Mouse (Mus musculus) olfactory bulb, adult 2 months (tissue): ENCODE results near the gene Taf11.

Source experiments
- CTCF ChIP-seq: fragments of 200-500 bp; IDR thresholded peaks from 2 replicates; pipeline ENCODE4 v1.5.1; 2012; ENCODE audit warnings: low read depth, mild to moderate bottlenecking, low read length, moderate library complexity; ENCODE audit not compliant: insufficient read depth
- POLR2A ChIP-seq: fragments of 200-500 bp; IDR thresholded peaks from 2 replicates; pipeline ENCODE4 v1.6.1; 2012; ENCODE audit warnings: mild to moderate bottlenecking, low read depth, low read length, moderate library complexity; ENCODE audit not compliant: insufficient read depth

DNA sequence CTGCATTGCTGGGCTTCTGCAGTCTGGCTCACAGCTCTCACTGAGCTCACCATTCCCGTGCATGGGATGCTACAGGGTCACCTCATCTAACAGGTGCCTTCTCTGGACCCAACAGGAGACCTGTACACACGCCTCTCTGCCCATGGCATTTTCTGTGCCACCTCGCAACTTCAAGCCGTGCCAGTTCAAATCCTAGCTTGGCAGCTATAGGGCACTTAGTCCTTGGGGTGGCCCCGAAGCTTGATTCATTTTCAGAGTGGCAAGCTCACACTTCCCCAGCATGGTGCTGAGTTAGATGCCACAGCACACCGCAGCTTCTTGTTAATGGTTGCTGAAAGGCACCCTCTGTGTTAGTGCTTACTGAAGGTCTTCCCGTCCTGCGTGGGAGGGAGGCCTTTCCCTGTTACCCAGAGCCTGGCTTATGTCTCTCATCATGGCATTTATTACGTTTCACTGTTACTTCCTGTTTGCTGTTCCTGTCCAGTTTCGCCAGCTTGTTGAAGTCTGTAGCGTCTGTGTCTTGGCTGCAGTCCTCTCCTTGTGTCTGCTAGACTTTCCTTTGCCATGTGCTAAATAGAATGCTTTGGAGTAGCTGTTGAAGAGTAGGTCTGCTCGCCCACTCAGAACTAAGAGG is 28.6 kb upstream of the Taf11 start:
- TF ChIP-seq CTCF (no peak), POLR2A (no peak)
